Mouse (Mus musculus): ENCODE results near the gene Slc3a2. TPM values are rescaled to one million over a fixed set of nuclear protein-coding genes. Genes with fewer than 3 reads are reported as not detected.
"Not testable (repeated sequence)": the region's sequence is repeated elsewhere in the genome, so short reads cannot be mapped to it uniquely, and the experiment has no call there.

The Slc3a2 gene
- total RNA-seq, 2 experiments from 2014 or later: 373 to 425 TPM

- not testable (repeated sequence) for DNase-seq (ENCODE audit: low spot score in 2 of 2)
Observed at GRCm38 (mm10) chr19:8728335-8729099, 5.3 kb upstream of the Slc3a2 start.

GRCm38 (mm10) chr19:8727495-8728114 is 4.4 kb upstream of the Slc3a2 start:
- no peak for DNase-seq (ENCODE audit: low spot score in 2 of 2)

- DNase-seq (ENCODE audit: low spot score in 2 of 2): no peak
Observed at GRCm38 (mm10) chr19:8726609-8727390, 3.6 kb upstream of the Slc3a2 start.

GRCm38 (mm10) chr19:8725081-8725613 is 2.0 kb upstream of the Slc3a2 start:
- DNase-seq (ENCODE audit: low spot score in 2 of 2): no peak

- no peak for DNase-seq (ENCODE audit: low spot score in 2 of 2)
Observed at GRCm38 (mm10) chr19:8724392-8724791, 1.2 kb upstream of the Slc3a2 start.

- no peak for DNase-seq (ENCODE audit: low spot score in 2 of 2)
Observed at GRCm38 (mm10) chr19:8723574-8724346, 591 bp upstream of the Slc3a2 start.

- no peak for DNase-seq (ENCODE audit: low spot score in 2 of 2)
Observed at GRCm38 (mm10) chr19:8722559-8722906, 636 bp downstream of the Slc3a2 start.

- DNase-seq (ENCODE audit: low spot score in 2 of 2): no peak
Observed at GRCm38 (mm10) chr19:8722021-8722420, 1.1 kb downstream of the Slc3a2 start.

GRCm38 (mm10) chr19:8721378-8721777 is 1.8 kb downstream of the Slc3a2 start:
- no peak for DNase-seq (ENCODE audit: low spot score in 2 of 2)

- not testable (repeated sequence) for DNase-seq (ENCODE audit: low spot score in 2 of 2)
Observed at GRCm38 (mm10) chr19:8719037-8719436, 4.1 kb downstream of the Slc3a2 start.

GRCm38 (mm10) chr19:8718357-8718756 is 4.8 kb downstream of the Slc3a2 start:
- peak; percentile 46 to 57 for DNase-seq (ENCODE audit: low spot score in 2 of 2)

GRCm38 (mm10) chr19:8716767-8717475 is 6.2 kb downstream of the Slc3a2 start:
- no peak for DNase-seq (ENCODE audit: low spot score in 2 of 2)

- DNase-seq (ENCODE audit: low spot score in 2 of 2): no peak
Observed at GRCm38 (mm10) chr19:8715868-8716766, 7.1 kb downstream of the Slc3a2 start.

- no peak for DNase-seq (ENCODE audit: low spot score in 2 of 2)
Observed at GRCm38 (mm10) chr19:8714653-8715481, 8.3 kb downstream of the Slc3a2 start.

GRCm38 (mm10) chr19:8713997-8714652 is 9.0 kb downstream of the Slc3a2 start:
- DNase-seq (ENCODE audit: low spot score in 2 of 2): no peak

- DNase-seq (ENCODE audit: low spot score in 2 of 2): peak; percentile 92 to 93
Observed at GRCm38 (mm10) chr19:8713306-8713996, 9.7 kb downstream of the Slc3a2 start.

GRCm38 (mm10) chr19:8712870-8713305 is 10.3 kb downstream of the Slc3a2 start:
- peak; percentile 67 to 75 for DNase-seq (ENCODE audit: low spot score in 2 of 2)
